Mouse (Mus musculus) lung, embryonic 14.5 days (tissue): ENCODE data around the gene Zfyve26. TPM values are rescaled to one million over a fixed set of nuclear protein-coding genes. Genes with fewer than 3 reads are reported as not detected.

Experiments used
- ATAC-seq: fragments of 200-750 bp; cut with Nextera tagmentation; 2 replicates; pipeline ENCODE4 v1.8.0; 2017; ENCODE audit warnings: mild to moderate bottlenecking, moderate TSS enrichment, moderate library complexity; ENCODE audit not compliant: insufficient read depth
- DNase-seq: peaks from one replicate; pipeline ENCODE4 v3.0.0-alpha.2; 2015
- H3K27ac ChIP-seq: fragments of 300-500 bp; sonication (generic); 2 replicates; pipeline ENCODE4 v1.5.1; 2014; ENCODE audit warnings: low read depth, mild to moderate bottlenecking, moderate library complexity
- H3K27me3 ChIP-seq: fragments of 300-500 bp; sonication (generic); 2 replicates; pipeline ENCODE4 v1.6.1; 2014; ENCODE audit warnings: low read length, control low read depth; ENCODE audit not compliant: insufficient read depth
- H3K36me3 ChIP-seq: fragments of 300-500 bp; sonication (generic); 2 replicates; pipeline ENCODE4 v1.6.1; 2014; ENCODE audit warnings: control low read depth; ENCODE audit not compliant: insufficient read depth
- H3K4me1 ChIP-seq: fragments of 300-500 bp; sonication (generic); 2 replicates; pipeline ENCODE4 v1.6.1; 2014; ENCODE audit warnings: antibody characterized with exemption, control low read depth; ENCODE audit not compliant: insufficient read depth
- H3K4me2 ChIP-seq: fragments of 300-500 bp; sonication (generic); 2 replicates; pipeline ENCODE4 v1.6.1; 2014; ENCODE audit warnings: mild to moderate bottlenecking
- H3K4me3 ChIP-seq: fragments of 300-500 bp; sonication (generic); 2 replicates; pipeline ENCODE4 v1.5.1; 2014; ENCODE audit warnings: low read depth, low read length
- H3K9ac ChIP-seq: fragments of 300-500 bp; sonication (generic); 2 replicates; pipeline ENCODE4 v1.6.1; 2014
- H3K9me3 ChIP-seq: fragments of 300-500 bp; sonication (generic); 2 replicates; pipeline ENCODE4 v1.6.1; 2016; ENCODE audit warnings: low read depth, low read length, control low read depth
- CTCF ChIP-seq: IDR thresholded peaks from 2 replicates; pipeline ENCODE4 v1.5.1; 2016; ENCODE audit warnings: antibody characterized with exemption, low read depth
- WGBS: fragments of 180-500 bp; shearing (Covaris S2); extraction: QIAGEN DNeasy Blood & Tissue Kit; methylation state at CpG from one replicate; pipeline ENCODE4 v1.1.7; 2014; 5-methylcytosine and 5-hydroxymethylcytosine counted together
- polyA plus RNA-seq: library from polyadenylated mRNA; unstranded; fragments of >200 nt; fragmentation: Nextera tagmentation; extraction: Ambion mirVana; gene quantifications from 2 replicates; pipeline ENCODE4 v1.2.1, GENCODE M21; 2014

Zfyve26 gene
- polyA plus RNA-seq, 1 experiment from 2014 or later = 16.5 TPM

DNA sequence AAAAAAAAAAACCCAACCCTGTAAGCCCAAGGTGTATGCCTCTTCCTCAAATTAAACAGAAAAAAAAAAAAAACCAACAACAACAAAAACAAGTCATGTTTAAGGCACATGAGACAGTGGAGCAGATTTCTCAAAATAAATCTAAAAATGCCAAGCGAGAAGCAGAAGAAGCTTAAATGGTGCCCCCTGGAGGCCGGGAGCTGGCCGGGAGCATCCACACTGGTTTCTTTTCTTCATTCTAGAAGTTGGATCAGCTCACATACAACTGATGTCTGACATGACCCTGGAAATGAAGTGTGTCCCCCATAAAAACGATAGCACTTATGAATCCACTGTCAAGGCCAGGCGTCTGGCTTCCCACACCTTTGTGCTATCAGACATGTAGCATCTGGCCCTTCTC, 35.1 kb downstream of the Zfyve26 start:
- H3K27me3 ChIP-seq = no peaks in the 10 kb centered on the region
- ATAC-seq (no peak), DNase-seq (peak; percentile 73)
- no peak overlapping the region for H3K4me3 ChIP-seq
- no peaks in the 10 kb centered on the region for H3K4me1 ChIP-seq
- peak; percentile 59 for TF ChIP-seq CTCF
- 51% methylated on average over 5 of the region's 5 CpGs for WGBS
- no peak overlapping the region for H3K27ac ChIP-seq
- no peaks in the 10 kb centered on the region for H3K9me3 ChIP-seq
- no peak overlapping the region for H3K9ac ChIP-seq
- no peak overlapping the region for H3K4me2 ChIP-seq
- peaks cover 71% of the 10 kb centered on the region for H3K36me3 ChIP-seq

DNA sequence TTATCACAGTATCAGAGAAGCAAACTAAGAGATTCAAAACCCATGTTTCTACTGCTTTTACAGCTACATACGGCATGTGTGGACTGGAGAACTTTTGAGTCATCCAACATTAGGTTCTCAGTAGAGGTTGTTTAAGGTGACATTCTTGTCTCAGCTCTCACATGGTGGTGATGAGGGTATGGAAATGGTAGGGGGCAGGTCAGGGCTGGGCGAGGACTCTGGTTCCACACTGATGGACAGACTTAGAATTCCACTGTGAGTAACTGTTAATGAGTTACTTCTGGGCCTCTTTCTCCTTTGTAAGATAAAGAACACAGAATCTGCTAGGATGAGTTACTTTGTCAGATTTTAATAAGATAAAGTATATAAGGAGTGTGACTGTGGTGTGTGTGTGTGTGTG, 36.0 kb downstream of the Zfyve26 start:
- ATAC-seq (no peak), DNase-seq (no peak)
- H3K9me3 ChIP-seq = no peaks in the 10 kb centered on the region
- no peak overlapping the region for H3K9ac ChIP-seq
- no peak overlapping the region for H3K27ac ChIP-seq
- no peaks in the 10 kb centered on the region for H3K4me1 ChIP-seq
- H3K36me3 ChIP-seq = peaks cover 62% of the 10 kb centered on the region
- TF ChIP-seq CTCF = no peak
- no peak overlapping the region for H3K4me2 ChIP-seq
- H3K27me3 ChIP-seq = no peaks in the 10 kb centered on the region
- 77% methylated on average over 2 of the region's 2 CpGs for WGBS
- H3K4me3 ChIP-seq = no peak overlapping the region

DNA sequence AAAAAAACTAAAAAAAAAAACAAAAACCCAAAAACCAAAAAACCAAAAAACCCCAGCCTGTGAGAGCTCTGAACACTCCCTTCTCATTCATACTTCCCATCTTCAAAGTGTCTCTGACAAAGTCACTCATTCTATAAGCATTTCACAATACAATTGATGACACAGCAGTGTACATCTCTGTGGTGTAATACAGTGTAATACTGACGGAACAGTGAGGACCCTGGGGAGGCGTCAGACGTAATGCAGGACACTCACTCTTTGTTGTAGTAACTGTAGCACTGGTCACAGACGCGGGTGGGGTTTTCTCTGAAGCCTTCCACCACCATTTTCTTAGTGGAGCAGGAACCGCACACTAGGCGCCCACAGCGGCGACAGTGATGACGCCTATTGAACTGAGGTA, 41.1 kb downstream of the Zfyve26 start:
- no peak for TF ChIP-seq CTCF
- Histone ChIP-seq H3K4me2 (no peak overlapping the region), H3K9me3 (no peaks in the 10 kb centered on the region), H3K27ac (no peak overlapping the region), H3K4me1 (no peaks in the 10 kb centered on the region), H3K27me3 (no peaks in the 10 kb centered on the region), H3K4me3 (no peak overlapping the region), H3K36me3 (peaks cover 56% of the 10 kb centered on the region), H3K9ac (no peak overlapping the region)
- ATAC-seq = no peak
- 94% methylated on average over 10 of the region's 10 CpGs for WGBS
- DNase-seq = no peak

DNA sequence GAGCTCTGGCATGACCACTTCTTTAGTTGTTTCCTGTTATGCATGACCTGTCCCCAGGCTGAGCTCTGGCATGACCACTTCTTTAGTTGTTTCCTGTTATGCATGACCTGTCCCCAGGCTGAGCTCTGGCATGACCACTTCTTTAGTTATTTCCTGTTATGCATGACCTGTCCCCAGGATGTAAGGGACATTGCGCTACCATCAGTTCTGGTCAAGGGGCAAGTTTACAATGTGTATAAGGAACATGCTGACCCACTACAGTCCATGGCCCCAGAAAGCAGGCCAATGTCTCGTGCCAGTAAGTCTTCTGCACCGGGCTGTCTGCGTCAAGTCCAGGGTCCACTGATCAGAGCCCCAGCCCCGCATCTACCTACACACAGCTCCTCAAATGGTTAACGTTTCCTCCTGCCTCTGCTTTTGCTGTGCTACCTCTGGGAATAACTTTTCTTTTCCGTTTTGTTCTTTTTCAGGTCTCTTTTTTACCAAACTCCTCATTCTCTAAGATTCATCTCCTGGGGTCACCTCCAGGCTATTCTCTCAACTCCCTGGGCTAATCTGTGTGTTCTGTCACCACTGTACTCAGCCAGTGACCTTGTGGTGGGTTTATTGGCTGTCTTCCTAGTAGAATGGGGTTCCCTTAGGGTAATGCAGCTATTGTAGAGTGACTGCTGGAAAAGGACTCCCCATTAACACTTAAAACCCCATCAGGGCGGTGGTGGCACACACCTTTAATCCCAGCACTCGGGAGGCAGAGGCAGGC, 42.6 kb downstream of the Zfyve26 start:
- DNase-seq (no peak), ATAC-seq (no peak)
- 90% methylated on average over 9 of the region's 9 CpGs for WGBS

DNA sequence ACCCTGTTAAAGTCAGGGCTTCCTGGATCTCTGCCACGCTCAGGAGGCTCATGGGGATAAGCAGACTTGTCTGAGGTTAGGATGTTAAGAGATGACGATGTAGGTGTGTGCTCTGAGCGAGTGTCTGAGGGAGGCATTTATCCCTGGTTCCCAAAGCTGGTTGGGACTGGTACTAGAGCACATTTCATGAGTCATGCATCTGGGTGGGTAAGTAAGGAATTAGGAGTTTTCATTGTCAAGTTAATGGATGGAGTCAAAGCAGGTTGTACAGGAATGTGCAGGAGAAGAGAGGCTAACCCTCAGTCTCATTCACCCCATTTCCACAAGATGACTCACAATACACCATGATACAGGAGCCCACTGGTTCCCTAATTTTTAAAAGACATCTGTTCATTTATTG, 48.0 kb downstream of the Zfyve26 start:
- 89% methylated on average over 3 of the region's 3 CpGs for WGBS
- peaks cover 87% of the 10 kb centered on the region for H3K36me3 ChIP-seq
- no peak overlapping the region for H3K4me2 ChIP-seq
- TF ChIP-seq CTCF = no peak
- no peak for ATAC-seq
- H3K9ac ChIP-seq = no peak overlapping the region
- no peak for DNase-seq
- no peak overlapping the region for H3K27ac ChIP-seq
- no peaks in the 10 kb centered on the region for H3K27me3 ChIP-seq
- no peak overlapping the region for H3K4me3 ChIP-seq
- H3K9me3 ChIP-seq = no peaks in the 10 kb centered on the region
- H3K4me1 ChIP-seq = no peaks in the 10 kb centered on the region

More for the DNA sequence above, 42.6 kb downstream of the Zfyve26 start:
- Histone ChIP-seq H3K4me1 (no peaks in the 10 kb centered on the region), H3K9me3 (no peaks in the 10 kb centered on the region), H3K4me3 (no peak overlapping the region), H3K4me2 (no peak overlapping the region), H3K9ac (no peak overlapping the region), H3K27me3 (no peaks in the 10 kb centered on the region), H3K36me3 (peaks cover 65% of the 10 kb centered on the region), H3K27ac (no peak overlapping the region)
- TF ChIP-seq CTCF = no peak

DNA sequence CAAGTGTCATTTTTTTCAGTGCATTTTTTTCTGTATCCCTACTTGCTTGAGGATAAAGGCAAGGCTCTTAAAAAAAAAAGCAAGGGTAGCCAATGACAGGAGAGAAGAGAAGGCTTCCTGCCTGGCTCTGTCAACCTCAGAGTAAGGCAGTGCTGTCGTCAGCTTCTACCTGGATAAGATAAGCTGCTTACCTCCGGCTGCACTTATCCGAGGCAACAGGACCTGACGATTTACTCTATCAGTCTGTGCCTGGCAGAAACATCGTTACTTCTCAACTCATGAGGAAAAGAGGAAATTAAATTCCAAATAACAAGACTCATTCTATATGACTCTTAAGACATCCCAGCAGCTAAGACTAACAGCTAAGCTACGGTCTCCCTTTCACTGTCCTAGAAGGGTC, 53.2 kb downstream of the Zfyve26 start:
- H3K27me3 ChIP-seq = no peaks in the 10 kb centered on the region
- TF ChIP-seq CTCF = no peak
- DNase-seq = no peak
- no peaks in the 10 kb centered on the region for H3K4me1 ChIP-seq
- WGBS = 76% methylated on average over 6 of the region's 6 CpGs
- H3K4me2 ChIP-seq = no peak overlapping the region
- no peak for ATAC-seq
- H3K4me3 ChIP-seq = no peak overlapping the region
- H3K9me3 ChIP-seq = no peaks in the 10 kb centered on the region
- H3K9ac ChIP-seq = no peak overlapping the region
- peaks cover 85% of the 10 kb centered on the region for H3K36me3 ChIP-seq
- H3K27ac ChIP-seq = no peak overlapping the region

DNA sequence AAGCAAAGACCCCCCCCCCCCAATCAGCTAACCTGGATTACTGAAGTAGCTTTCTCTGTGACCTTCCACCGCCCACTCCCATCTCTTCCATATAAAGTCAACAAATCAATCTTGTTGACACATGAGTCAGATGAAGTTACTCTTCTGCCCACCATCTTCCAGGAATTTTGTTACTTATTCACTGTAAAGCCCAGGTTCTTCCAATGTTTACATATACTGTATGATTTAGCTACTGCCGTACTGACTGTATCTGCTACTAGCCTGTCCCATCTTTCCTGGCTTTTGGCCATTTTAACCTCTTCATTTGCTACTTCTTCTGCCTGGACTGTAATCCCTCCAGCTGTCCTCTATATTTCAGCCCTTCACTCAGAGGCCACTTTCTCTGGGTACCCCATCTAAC, 54.1 kb downstream of the Zfyve26 start:
- DNase-seq (no peak), ATAC-seq (no peak)
- 67% methylated on average over 2 of the region's 2 CpGs for WGBS
- H3K9ac ChIP-seq = no peak overlapping the region
- H3K9me3 ChIP-seq = no peaks in the 10 kb centered on the region
- H3K4me1 ChIP-seq = no peaks in the 10 kb centered on the region
- H3K36me3 ChIP-seq = peaks cover 88% of the 10 kb centered on the region
- no peak for TF ChIP-seq CTCF
- H3K4me2 ChIP-seq = no peak overlapping the region
- no peaks in the 10 kb centered on the region for H3K27me3 ChIP-seq
- no peak overlapping the region for H3K4me3 ChIP-seq
- H3K27ac ChIP-seq = no peak overlapping the region
